Mouse (Mus musculus): ENCODE data around the gene Ebp. TPM values are rescaled to one million over a fixed set of nuclear protein-coding genes. Genes with fewer than 3 reads are reported as not detected.

Gene Ebp
- total RNA-seq, 2 experiments from 2014 or later, result 19.6 to 25.1 TPM

Other genes with a start within 250 kb of the Ebp start
- gene Hdac6, start 245.6 kb downstream of the Ebp start, total RNA-seq (2021), result 10 to 100 TPM; 11.1 to 11.8 TPM
- under 1 TPM in 1 of 2 experiments, not detected in 1; 0.14 TPM for gene Gata1, start 215.4 kb downstream of the Ebp start, total RNA-seq (2021)
- not detected for gene Glod5, start 175.0 kb downstream of the Ebp start, total RNA-seq (2021)
- 1 to 10 TPM; 4.8 to 5.1 TPM for gene Suv39h1, start 118.8 kb downstream of the Ebp start, total RNA-seq (2021)
- gene Was, start 103.0 kb downstream of the Ebp start, total RNA-seq (2021), result 1 to 10 TPM; 1.9 to 2.5 TPM
- 10 to 100 TPM; 39.4 to 44.4 TPM for gene Wdr13, start 60.6 kb downstream of the Ebp start, total RNA-seq (2021)
- 10 to 100 TPM; 63.1 to 74.0 TPM for gene Rbm3, start 47.6 kb downstream of the Ebp start, total RNA-seq (2021)
- gene Tbc1d25, start 17.3 kb downstream of the Ebp start, total RNA-seq (2021), result 1 to 10 TPM; 3.9 to 5.6 TPM
- 1 to 10 TPM; 3.0 to 3.4 TPM for gene Porcn, start 13.0 kb upstream of the Ebp start, total RNA-seq (2021)
- gene Ftsj1, start 58.9 kb upstream of the Ebp start, total RNA-seq (2021), result 10 to 100 TPM; 11.1 to 11.9 TPM
- gene Slc38a5, start 77.6 kb upstream of the Ebp start, total RNA-seq (2021), result under 1 TPM; 0.65 to 0.89 TPM
- gene Ssxb10, start 133.9 kb upstream of the Ebp start, total RNA-seq (2021), result not detected
- gene Ssxb9, start 173.5 kb upstream of the Ebp start, total RNA-seq (2021), result not detected
- not detected for gene Ssxb1, start 219.8 kb upstream of the Ebp start, total RNA-seq (2021)